Mouse (Mus musculus): ENCODE data around the gene Snd1. TPM values are rescaled to one million over a fixed set of nuclear protein-coding genes. Genes with fewer than 3 reads are reported as not detected.

Gene Snd1
- total RNA-seq, 2 experiments from 2014 or later: 126 TPM

GRCm38 (mm10) chr6:28537851-28538527, 63.0 kb downstream of the Snd1 start:
- DNase-seq (ENCODE audit: low spot score in 2 of 2): peak; percentile 46 to 62

- no peak for DNase-seq (ENCODE audit: low spot score in 2 of 2)
Observed at GRCm38 (mm10) chr6:28542298-28542701, 67.4 kb downstream of the Snd1 start.

- no peak for DNase-seq (ENCODE audit: low spot score in 2 of 2)
Observed at GRCm38 (mm10) chr6:28546943-28547342, 72.0 kb downstream of the Snd1 start.

GRCm38 (mm10) chr6:28549374-28549773, 74.4 kb downstream of the Snd1 start:
- no peak for DNase-seq (ENCODE audit: low spot score in 2 of 2)

GRCm38 (mm10) chr6:28550255-28551004, 75.5 kb downstream of the Snd1 start:
- DNase-seq (ENCODE audit: low spot score in 2 of 2): no peak

GRCm38 (mm10) chr6:28554470-28554869, 79.5 kb downstream of the Snd1 start:
- DNase-seq (ENCODE audit: low spot score in 2 of 2): no peak

- DNase-seq (ENCODE audit: low spot score in 2 of 2): no peak
Observed at GRCm38 (mm10) chr6:28555002-28555401, 80.1 kb downstream of the Snd1 start.

GRCm38 (mm10) chr6:28555428-28555827, 80.5 kb downstream of the Snd1 start:
- no peak for DNase-seq (ENCODE audit: low spot score in 2 of 2)

GRCm38 (mm10) chr6:28557728-28558127, 82.8 kb downstream of the Snd1 start:
- DNase-seq (ENCODE audit: low spot score in 2 of 2): no peak

GRCm38 (mm10) chr6:28559419-28559818, 84.5 kb downstream of the Snd1 start:
- no peak for DNase-seq (ENCODE audit: low spot score in 2 of 2)

GRCm38 (mm10) chr6:28561291-28561995, 86.5 kb downstream of the Snd1 start:
- no peak for DNase-seq (ENCODE audit: low spot score in 2 of 2)

GRCm38 (mm10) chr6:28562323-28563044, 87.5 kb downstream of the Snd1 start:
- no peak for DNase-seq (ENCODE audit: low spot score in 2 of 2)

- no peak for DNase-seq (ENCODE audit: low spot score in 2 of 2)
Observed at GRCm38 (mm10) chr6:28567978-28568377, 93.0 kb downstream of the Snd1 start.

GRCm38 (mm10) chr6:28571946-28572345, 97.0 kb downstream of the Snd1 start:
- DNase-seq (ENCODE audit: low spot score in 2 of 2): no peak

- peak; percentile 38 to 42 for DNase-seq (ENCODE audit: low spot score in 2 of 2)
Observed at GRCm38 (mm10) chr6:28572991-28573759, 98.2 kb downstream of the Snd1 start.

- no peak for DNase-seq (ENCODE audit: low spot score in 2 of 2)
Observed at GRCm38 (mm10) chr6:28576356-28577264, 101.7 kb downstream of the Snd1 start.

GRCm38 (mm10) chr6:28582847-28583246, 107.9 kb downstream of the Snd1 start:
- no peak for DNase-seq (ENCODE audit: low spot score in 2 of 2)

- DNase-seq (ENCODE audit: low spot score in 2 of 2): no peak
Observed at GRCm38 (mm10) chr6:28583399-28583798, 108.5 kb downstream of the Snd1 start.

- DNase-seq (ENCODE audit: low spot score in 2 of 2): no peak
Observed at GRCm38 (mm10) chr6:28586806-28587205, 111.9 kb downstream of the Snd1 start.

All from layer of hippocampus, postnatal 10 days (tissue).